Mouse (Mus musculus): Measurements from ENCODE around the gene AI182371.

- TF ChIP-seq CTCF (IDR thresholded peaks at IDR 0.05; ENCODE audit: low read depth) (peak; percentile 68), EP300 (IDR thresholded peaks at IDR 0.05; ENCODE audit: low read depth) (no peak)
Measured at GRCm38 (mm10) chr2:35044956-35045355, 56.4 kb downstream of the AI182371 start.

All from heart, postnatal 0 days (tissue).